Mouse (Mus musculus) forebrain, postnatal 0 days (tissue): ENCODE data around the gene Slc37a1. TPM values are rescaled to one million over a fixed set of nuclear protein-coding genes. Genes with fewer than 3 reads are reported as not detected.
A peak's percentile ranks its signal among the peaks of the same experiment; 100 is the strongest.

Source experiments
- ATAC-seq: fragments of 200-750 bp; cut with Nextera tagmentation; 2 replicates; pipeline ENCODE4 v1.8.0; 2017; ENCODE audit warnings: mild to moderate bottlenecking, moderate library complexity
- DNase-seq: peaks from one replicate; pipeline ENCODE4 v3.0.0-alpha.2; 2015
- H3K27ac ChIP-seq: fragments of 300-500 bp; sonication (generic); 2 replicates; pipeline ENCODE4 v1.5.1; 2014; ENCODE audit warnings: low read depth, mild to moderate bottlenecking, antibody characterized with exemption, low read length, moderate library complexity, mixed read lengths
- H3K27me3 ChIP-seq: fragments of 300-500 bp; sonication (generic); 2 replicates; pipeline ENCODE4 v1.6.1; 2014; ENCODE audit warnings: mild to moderate bottlenecking, low read length, mixed read lengths; ENCODE audit not compliant: insufficient read depth
- H3K36me3 ChIP-seq: fragments of 300-500 bp; sonication (generic); 2 replicates; pipeline ENCODE4 v1.6.1; 2014; ENCODE audit warnings: mild to moderate bottlenecking, moderate library complexity; ENCODE audit not compliant: insufficient read depth
- H3K4me1 ChIP-seq: fragments of 300-500 bp; sonication (generic); 2 replicates; pipeline ENCODE4 v1.6.1; 2014; ENCODE audit warnings: antibody characterized with exemption; ENCODE audit not compliant: insufficient read depth
- H3K4me2 ChIP-seq: fragments of 300-500 bp; sonication (generic); 2 replicates; pipeline ENCODE4 v1.6.1; 2014; ENCODE audit warnings: low read depth, mild to moderate bottlenecking, moderate library complexity
- H3K4me3 ChIP-seq: fragments of 300-500 bp; sonication (generic); 2 replicates; pipeline ENCODE4 v1.5.1; 2014; ENCODE audit warnings: low read depth, low read length, mixed read lengths
- H3K9ac ChIP-seq: fragments of 300-500 bp; sonication (generic); 2 replicates; pipeline ENCODE4 v1.6.1; 2014; ENCODE audit warnings: mild to moderate bottlenecking
- H3K9me3 ChIP-seq: fragments of 300-500 bp; sonication (generic); 2 replicates; pipeline ENCODE4 v1.6.1; 2016; ENCODE audit warnings: low read length
- CTCF ChIP-seq: sonication (generic); IDR thresholded peaks from 2 replicates; pipeline ENCODE4 v1.5.1; 2016; ENCODE audit warnings: antibody characterized with exemption, control low read depth, low read depth
- WGBS: fragments of 180-500 bp; shearing (Covaris S2); extraction: QIAGEN DNeasy Blood & Tissue Kit; methylation state at CpG from one replicate; pipeline ENCODE4 v1.1.7; 2014; 5-methylcytosine and 5-hydroxymethylcytosine counted together
- polyA plus RNA-seq: library from polyadenylated mRNA; unstranded; fragments of >200 nt; fragmentation: Nextera tagmentation; extraction: Ambion mirVana; gene quantifications from 2 replicates; pipeline ENCODE4 v1.2.1, GENCODE M21; 2015
- total RNA-seq: library from RNA; depleted of rRNA; stranded (reverse); fragments of >200 nt; gene quantifications from 2 replicates; pipeline ENCODE4 v1.2.3, GENCODE M21; 2014

Slc37a1 gene
- total and polyA plus RNA-seq, 2 experiments from 2014 or later: 6.7 to 10.0 TPM

- peak; percentile 82 for TF ChIP-seq CTCF
- WGBS: 77% methylated on average over 13 of the region's 13 CpGs
- 0 out of 2 replicates have a peak, but pooled peaks have one; percentile 48 for ATAC-seq
Observed at GRCm38 (mm10) chr17:31325451-31326219, 39.0 kb downstream of the Slc37a1 start.

DNA sequence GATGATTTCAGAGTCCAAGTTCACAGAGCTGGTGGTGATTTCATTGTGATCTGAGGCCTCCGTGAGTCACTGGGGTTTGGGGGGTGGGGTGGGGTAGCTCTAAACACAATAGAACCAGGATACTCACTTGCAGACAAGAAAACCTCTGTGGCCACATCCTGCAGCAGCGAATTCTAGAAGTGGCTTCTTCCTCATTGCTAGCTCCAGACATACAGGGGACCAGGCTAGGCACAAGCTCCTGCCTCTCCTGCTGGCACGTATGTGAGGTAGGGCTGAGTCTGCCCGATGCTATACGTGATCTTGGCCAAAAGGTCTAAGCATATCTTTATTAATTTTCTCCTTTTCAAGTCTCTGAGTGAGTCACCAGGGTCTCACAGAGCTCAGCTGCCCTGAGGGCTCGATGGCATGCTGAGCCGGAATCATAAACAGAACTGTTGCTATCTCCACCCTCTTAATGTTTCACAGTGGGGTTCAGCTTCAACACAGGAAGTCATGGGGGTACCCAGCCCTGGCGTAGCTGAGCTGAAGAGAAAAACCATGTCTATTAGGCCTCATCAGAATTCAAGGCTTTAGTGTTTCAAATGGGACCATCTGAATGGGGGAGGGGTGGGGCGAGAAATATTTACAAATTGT lies 39.7 kb downstream of the Slc37a1 start:
- Histone ChIP-seq H3K27ac (peak overlapping the region; percentile 21; the same call in 1 of the 2 replicates), H3K4me1 (0 out of 2 replicates have a peak, but pooled peaks cover 6% of the 10 kb centered on the region), H3K36me3 (peaks cover 4% of the 10 kb centered on the region; the same call in 1 of the 2 replicates), H3K4me3 (no peak overlapping the region), H3K9ac (no peak overlapping the region), H3K9me3 (no peaks in the 10 kb centered on the region), H3K27me3 (no peaks in the 10 kb centered on the region), H3K4me2 (no peak overlapping the region)
- ATAC-seq (no peak), DNase-seq (no peak)
- WGBS: 44% methylated on average over 9 of the region's 9 CpGs
- TF ChIP-seq CTCF: no peak

More at GRCm38 (mm10) chr17:31325451-31326219, 39.0 kb downstream of the Slc37a1 start:
- 0 out of 2 replicates have a peak, but pooled peaks cover 6% of the 10 kb centered on the region for H3K4me1 ChIP-seq
- 0 out of 2 replicates have a peak overlapping the region, but pooled peaks have one; percentile 21 for H3K27ac ChIP-seq
- H3K9me3 ChIP-seq: no peaks in the 10 kb centered on the region
- H3K9ac ChIP-seq: no peak overlapping the region
- H3K36me3 ChIP-seq: peaks cover 4% of the 10 kb centered on the region; the same call in 1 of the 2 replicates
- no peaks in the 10 kb centered on the region for H3K27me3 ChIP-seq
- H3K4me2 ChIP-seq: no peak overlapping the region
- H3K4me3 ChIP-seq: no peak overlapping the region
- DNase-seq: peak; percentile 78

DNA sequence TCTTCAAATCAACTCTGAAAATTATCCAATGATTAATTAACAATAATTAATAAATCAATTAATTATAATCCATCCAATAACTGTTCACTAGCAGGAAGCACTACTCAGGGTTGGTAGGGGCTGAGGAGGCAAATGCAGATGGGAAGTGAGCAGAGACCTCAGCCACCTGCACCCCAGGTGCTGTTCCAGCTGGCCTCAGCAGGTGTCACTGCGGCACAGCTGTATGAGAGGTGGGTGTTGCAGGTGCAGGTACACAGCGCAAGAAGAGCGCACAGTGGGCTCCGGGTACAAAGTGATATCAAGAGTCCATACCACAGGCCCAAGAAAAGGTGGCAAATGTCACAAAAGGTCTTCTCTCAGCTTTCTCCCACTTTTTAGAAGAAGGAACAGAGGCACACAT lies 41.9 kb downstream of the Slc37a1 start:
- TF ChIP-seq CTCF: peak; percentile 50
- ATAC-seq (no peak), DNase-seq (no peak)
- Histone ChIP-seq H3K27me3 (no peaks in the 10 kb centered on the region), H3K4me2 (no peak overlapping the region), H3K27ac (no peak overlapping the region), H3K9ac (no peak overlapping the region), H3K9me3 (no peaks in the 10 kb centered on the region), H3K4me3 (no peak overlapping the region), H3K4me1 (no peaks in the 10 kb centered on the region), H3K36me3 (peaks cover 2% of the 10 kb centered on the region; the same call in 1 of the 2 replicates)
- WGBS: 68% methylated on average over 4 of the region's 4 CpGs

- 35% methylated on average over 4 of the region's 4 CpGs for WGBS
- H3K4me2 ChIP-seq: no peak overlapping the region
- TF ChIP-seq CTCF: peak; percentile 89
- DNase-seq (peak; percentile 79), ATAC-seq (peak; percentile 37)
- no peaks in the 10 kb centered on the region for H3K4me1 ChIP-seq
- no peak overlapping the region for H3K9ac ChIP-seq
- H3K9me3 ChIP-seq: no peaks in the 10 kb centered on the region
- H3K27ac ChIP-seq: no peak overlapping the region
- H3K36me3 ChIP-seq: no peaks in the 10 kb centered on the region; the same call in 1 of the 2 replicates
- H3K4me3 ChIP-seq: no peak overlapping the region
- no peaks in the 10 kb centered on the region for H3K27me3 ChIP-seq
Observed at GRCm38 (mm10) chr17:31330622-31331021, 44.0 kb downstream of the Slc37a1 start.

- DNase-seq: no peak
- Histone ChIP-seq H3K36me3 (no peaks in the 10 kb centered on the region; the same call in 1 of the 2 replicates), H3K9ac (no peak overlapping the region), H3K27me3 (no peaks in the 10 kb centered on the region), H3K27ac (no peak overlapping the region), H3K9me3 (no peaks in the 10 kb centered on the region), H3K4me3 (no peak overlapping the region), H3K4me1 (no peaks in the 10 kb centered on the region), H3K4me2 (no peak overlapping the region)
- 87% methylated on average over 6 of the region's 6 CpGs for WGBS
- no peak for ATAC-seq
- peak; percentile 40 for TF ChIP-seq CTCF
Observed at GRCm38 (mm10) chr17:31331273-31331672, 44.7 kb downstream of the Slc37a1 start.

- Histone ChIP-seq H3K4me2 (no peak overlapping the region), H3K9me3 (no peaks in the 10 kb centered on the region), H3K36me3 (no peaks in the 10 kb centered on the region; the same call in 1 of the 2 replicates), H3K27me3 (no peaks in the 10 kb centered on the region), H3K9ac (no peak overlapping the region), H3K4me1 (no peaks in the 10 kb centered on the region), H3K4me3 (no peak overlapping the region), H3K27ac (no peak overlapping the region)
- no peak for TF ChIP-seq CTCF
- 47% methylated on average over 3 of the region's 3 CpGs for WGBS
- DNase-seq (no peak), ATAC-seq (no peak)
Observed at GRCm38 (mm10) chr17:31331920-31332319, 45.3 kb downstream of the Slc37a1 start.

GRCm38 (mm10) chr17:31332333-31332732 lies 45.7 kb downstream of the Slc37a1 start:
- ATAC-seq: no peak
- no peak overlapping the region for H3K9ac ChIP-seq
- H3K9me3 ChIP-seq: no peaks in the 10 kb centered on the region
- peak; percentile 56 for TF ChIP-seq CTCF
- H3K4me1 ChIP-seq: no peaks in the 10 kb centered on the region
- H3K36me3 ChIP-seq: no peaks in the 10 kb centered on the region; the same call in 1 of the 2 replicates
- H3K4me3 ChIP-seq: no peak overlapping the region
- no peak overlapping the region for H3K4me2 ChIP-seq
- H3K27ac ChIP-seq: no peak overlapping the region
- no peaks in the 10 kb centered on the region for H3K27me3 ChIP-seq
- WGBS: 48% methylated on average over 1 of the region's 1 CpGs
- DNase-seq: no peak
